Mouse (Mus musculus) cerebellum, adult 11-12 months (tissue): ENCODE results near the gene Vangl1.
"Not testable (repeated sequence)": the region's sequence is repeated elsewhere in the genome, so short reads cannot be mapped to it uniquely, and the experiment has no call there.

Source experiments
- DNase-seq: peaks from one replicate; pipeline ENCODE4 v3.0.0; 2022

The Vangl1 gene

DNA sequence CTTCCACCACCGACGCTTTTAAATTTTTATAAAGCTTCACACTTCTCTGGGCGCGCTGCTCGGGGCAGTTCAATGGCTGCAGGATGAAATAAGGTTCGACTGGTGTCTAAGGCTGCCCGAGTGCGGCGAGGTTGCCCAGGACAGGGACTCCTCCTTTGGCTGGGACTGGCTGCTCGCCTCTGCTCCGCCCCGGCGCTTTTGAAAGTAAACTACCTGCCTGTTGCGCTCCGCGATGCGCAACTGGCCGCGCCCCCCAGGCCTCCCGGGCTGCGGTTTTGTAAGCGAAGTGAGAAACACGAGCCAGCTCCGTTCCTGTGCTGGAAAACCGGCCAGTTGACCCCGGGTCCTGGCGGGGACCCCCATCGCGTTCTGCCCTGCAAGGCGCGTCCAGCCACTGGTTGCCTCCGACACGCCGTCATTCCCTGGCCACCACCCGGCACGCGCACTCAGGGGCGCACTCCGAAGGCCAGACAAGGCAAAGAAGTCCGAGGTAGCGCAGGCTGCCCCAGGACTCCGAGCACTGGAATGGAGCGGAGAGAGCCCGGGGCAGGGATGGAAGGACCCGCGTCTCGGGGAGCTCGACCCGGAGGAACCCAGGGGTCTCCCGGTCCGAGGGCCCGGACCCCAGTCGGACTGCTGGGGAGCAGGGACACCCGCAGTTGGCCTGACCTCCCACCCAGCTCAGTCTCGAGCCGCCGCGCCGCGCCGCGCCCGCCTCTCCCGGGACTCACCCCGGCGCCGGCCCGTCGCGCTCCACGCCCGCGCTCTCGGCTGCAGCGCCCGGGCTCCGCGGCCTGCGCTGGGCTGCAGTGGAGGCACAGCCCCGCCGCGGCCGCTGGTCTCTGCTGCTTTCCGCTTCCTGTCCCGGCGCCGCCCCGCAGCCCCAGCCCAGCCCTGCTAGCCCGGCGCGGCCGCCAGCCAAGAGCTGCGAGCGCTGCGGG is at the start of gene Vangl1:
Vangl1 (minus strand) TSS at position 913 of the 941 bp plus-strand sequence.
- DNase-seq: peak; percentile 14

DNA sequence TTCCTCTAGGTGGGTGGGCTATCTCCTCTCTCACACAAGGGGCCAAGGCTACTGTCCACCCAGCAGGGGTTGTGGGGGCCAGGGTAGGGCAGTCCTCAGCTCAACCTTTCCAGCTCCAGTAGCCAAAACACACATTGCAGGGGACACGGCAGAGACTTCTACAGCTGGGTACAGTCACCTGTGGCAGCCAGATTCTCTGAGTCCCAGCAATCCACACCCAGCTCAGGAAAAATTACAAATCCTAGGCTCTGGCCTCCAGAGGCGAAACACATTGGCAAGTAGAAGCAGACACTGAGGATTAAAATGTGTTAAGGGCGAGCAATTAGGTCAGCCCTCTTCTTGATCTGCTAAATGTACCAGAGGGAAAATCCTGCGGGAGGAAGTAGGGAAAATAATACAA is 49.1 kb upstream of the Vangl1 start:
- DNase-seq: no peak

DNA sequence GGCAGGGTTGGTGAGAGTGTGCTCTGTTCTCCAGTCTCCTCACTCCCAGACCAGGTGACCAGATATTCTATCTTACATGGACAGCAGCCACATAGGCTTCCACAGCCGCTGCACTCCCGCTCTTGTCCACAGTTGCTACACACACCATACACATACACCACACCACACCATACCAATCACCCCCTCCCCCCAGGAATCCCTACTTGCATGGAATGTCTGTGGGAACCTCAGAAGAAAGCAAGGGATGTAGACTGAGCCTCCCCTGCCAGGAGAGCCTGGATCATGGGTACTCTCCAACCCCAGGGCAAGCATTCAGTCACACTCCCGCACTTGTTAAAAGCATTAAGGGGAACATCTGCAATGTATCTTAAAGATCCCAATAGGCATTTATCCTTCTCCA is 48.4 kb upstream of the Vangl1 start:
- DNase-seq: no peak

DNA sequence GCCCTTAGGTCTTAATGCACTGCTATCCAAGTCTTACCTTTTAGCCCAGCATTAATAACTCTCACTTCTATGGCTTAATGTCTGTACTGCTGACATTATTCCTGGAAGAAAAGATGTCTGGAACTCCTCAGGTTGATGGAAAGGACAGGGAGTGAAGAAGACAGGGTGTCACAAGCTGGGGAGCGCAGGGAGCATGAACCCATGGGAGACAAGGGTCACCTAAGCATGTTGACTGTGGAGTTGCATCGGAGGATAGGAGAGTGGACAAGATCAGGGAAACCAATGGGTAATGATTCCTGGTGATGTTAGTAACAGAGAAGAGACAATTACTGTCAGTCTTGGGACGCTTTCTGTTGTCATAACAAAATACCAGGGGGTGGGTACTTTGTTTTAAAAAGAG is 46.4 kb upstream of the Vangl1 start:
- no peak for DNase-seq

DNA sequence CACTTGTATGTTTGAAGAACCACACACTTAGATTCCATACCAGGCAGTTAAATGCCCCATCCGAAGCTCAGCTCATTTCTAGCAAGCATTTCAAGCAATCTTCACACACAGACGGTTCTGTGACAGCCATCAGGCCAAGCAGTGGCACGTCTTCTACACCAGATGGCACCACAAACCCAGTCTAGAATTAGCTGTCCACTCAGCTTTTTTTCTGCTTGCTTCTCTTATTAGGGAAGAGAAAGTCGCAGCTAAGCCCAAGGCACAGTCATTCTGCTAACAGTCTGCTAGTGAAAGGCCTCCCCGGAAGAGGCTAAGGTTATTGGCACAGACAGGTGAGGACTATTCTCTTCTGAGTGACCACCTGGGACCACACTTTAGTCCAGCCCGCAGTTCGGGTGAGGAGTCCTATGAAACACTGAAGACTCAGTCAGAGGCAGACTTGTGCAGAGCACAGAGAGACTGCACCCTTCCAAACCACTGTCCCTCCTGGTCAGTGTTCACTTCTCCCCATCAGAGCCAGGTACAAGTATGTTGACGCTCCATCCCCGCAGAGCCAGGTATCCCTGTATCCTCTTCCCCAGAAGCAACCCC is 45.0 kb upstream of the Vangl1 start:
- no peak for DNase-seq

DNA sequence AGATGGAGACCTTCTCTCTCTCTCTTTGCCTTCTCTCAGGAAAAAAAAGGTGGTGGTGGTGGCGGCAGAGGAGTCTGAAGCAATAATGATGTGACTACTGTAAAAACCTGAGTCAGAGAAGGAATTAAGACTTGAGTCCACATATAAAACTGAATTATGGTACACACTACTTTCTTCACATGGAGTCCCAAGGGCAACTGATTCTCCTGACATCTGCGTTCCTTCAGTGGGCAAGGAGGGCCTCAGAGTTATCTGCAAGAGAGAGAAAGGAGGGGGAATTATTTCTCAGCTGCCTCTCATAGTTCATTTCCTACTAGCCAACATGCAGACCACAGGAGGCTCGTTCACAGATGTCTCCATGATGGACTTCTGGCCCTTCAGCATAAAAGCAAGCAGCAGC is 40.1 kb upstream of the Vangl1 start:
- no peak for DNase-seq

DNA sequence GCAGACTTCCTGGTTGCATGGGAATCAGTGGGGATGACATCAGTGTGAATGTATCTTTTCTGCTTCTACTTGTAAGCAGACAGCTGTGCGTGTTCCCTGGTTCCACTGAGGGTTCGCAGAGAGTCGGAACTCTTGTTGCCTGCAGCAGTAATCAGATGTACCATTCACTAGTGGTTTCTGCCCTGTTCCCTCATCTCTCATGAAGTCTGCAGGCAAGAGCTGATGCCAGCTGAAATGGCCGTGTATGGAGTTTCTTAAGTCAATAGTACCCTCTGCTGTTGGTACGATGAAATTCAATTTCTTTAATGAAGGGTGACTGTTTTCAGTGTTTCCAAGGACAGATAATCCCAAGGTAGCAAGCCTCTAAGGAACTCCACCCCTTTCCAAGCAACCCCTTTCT is 38.4 kb upstream of the Vangl1 start:
- peak; percentile 5 for DNase-seq

DNA sequence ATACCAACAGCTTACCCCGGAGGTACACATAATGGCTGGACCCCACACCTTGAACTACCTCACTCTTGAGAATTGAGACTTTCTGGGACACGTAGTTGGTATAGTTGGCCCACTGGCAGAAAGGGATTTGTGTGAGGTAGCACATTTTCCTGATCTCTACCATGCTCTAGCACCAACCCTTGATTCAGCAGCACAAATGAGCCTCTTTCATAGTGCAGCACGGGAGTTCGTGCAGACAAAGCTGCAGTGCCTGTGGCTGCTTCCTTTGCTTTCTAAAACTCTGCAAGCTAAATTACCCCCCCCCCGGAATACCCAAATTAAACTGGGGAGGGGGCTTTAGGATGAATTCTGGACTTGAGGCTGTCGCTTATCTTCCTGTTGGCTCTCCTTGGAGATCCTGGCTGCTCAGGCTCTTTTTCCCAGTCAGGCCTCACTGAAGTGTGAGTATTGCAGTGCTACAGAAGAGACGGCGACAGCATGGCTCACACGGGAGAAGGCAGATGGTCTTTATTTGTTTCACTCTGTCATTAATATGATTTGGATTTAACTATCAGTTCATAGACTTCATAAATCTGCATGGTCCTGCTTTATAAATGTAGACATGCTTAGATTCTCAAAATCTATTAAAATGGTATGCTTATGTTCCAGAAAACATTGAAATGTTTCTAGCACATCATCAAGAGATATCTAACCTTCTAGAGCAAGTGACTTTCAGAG is 27.1 kb upstream of the Vangl1 start:
- DNase-seq: no peak

DNA sequence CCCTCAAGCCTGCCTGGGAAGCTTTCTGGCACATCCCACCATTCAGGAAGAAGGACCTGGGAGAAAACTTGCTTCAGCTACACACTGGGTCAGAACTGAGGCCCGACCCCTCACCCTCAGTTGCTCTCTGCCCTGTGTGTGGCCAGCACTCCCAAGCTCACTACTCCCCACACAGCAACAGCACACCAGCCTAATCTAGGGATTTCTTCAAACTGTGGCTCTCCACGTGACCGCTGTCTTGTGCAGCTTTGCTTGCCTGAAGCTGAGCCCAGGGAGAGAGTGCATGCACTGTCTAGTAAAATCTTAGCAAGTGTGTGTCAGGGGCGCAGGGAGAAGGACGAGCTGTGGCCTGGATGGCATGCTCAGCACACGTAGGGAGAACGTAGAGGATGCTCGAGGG is 18.3 kb upstream of the Vangl1 start:
- DNase-seq: no peak

DNA sequence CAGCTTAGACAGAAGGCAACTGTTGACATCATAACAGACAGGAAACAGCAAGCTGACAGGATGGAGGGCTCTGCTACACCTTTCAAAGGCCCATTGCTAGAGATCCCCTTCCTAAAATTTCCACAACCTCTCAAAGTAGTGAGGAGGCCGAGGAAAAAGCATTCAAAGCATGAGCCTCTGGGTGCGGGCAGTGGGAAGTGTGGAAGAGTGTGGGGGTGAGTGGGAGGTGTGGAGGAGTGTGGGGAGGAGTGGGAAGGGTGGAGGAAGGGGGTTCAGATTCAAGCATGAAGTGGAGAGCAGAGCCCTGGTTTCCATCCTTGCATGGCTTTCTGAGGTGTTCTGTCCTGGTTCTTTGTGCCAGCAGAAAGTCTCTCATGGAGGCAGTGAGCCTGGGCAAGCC is 13.8 kb upstream of the Vangl1 start:
- no peak for DNase-seq

DNA sequence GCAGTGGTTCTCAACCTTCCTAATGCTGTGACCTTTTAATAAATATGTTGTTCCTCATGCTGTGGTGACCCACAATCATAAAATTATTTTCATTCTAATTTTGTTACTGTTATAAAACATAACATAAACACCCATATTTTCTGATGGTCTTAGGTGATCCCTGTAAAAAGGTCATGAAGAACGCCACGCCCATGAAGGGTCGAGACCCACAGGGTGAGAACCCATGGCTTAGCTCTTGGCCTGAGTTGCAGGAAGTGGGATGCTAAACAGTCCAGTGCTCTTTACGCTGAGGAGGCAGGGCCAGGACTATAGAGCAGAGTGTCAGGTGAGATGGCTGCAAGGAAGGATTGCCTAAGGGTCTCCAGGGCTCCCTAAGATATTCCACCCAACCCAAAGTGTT is 10.2 kb upstream of the Vangl1 start:
- no peak for DNase-seq

DNA sequence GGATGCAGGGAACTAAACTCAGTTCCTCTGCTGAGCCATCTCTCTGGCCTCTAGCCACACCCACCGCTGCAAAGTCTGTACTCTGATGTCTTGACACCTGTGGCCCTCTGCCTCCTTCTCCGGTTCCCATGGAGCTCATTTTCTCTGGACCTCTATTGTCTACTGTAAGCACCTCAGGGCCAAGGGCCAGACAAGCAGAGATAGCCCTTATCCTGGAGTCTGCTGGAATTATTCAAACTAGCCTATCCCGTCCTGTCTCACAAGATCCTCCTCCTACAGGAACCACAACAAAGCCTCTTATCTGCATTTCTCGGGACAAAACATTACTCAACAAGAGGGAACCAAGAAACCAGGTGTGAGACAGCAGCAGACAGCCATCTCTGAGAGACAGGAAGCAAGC is 9.8 kb upstream of the Vangl1 start:
- DNase-seq: no peak

DNA sequence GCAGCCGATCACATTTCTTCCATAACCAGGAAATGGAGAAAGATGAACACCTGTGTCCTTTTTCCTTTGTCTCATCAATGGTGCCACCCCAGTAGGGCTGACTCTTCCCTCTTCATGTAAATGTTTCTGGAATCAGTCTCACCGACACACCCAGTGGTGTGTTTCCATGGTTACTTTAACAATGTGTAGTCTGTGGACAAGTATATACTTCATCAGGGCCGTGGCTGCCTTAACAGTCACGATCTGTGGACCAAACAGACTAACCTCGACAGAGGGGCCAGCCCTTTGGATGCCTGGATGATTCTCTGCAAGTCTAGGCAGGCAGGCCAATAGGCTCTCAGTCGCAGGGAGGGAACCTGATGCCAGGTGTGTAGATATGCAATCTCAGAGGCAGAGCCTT is 8.4 kb upstream of the Vangl1 start:
- no peak for DNase-seq

DNA sequence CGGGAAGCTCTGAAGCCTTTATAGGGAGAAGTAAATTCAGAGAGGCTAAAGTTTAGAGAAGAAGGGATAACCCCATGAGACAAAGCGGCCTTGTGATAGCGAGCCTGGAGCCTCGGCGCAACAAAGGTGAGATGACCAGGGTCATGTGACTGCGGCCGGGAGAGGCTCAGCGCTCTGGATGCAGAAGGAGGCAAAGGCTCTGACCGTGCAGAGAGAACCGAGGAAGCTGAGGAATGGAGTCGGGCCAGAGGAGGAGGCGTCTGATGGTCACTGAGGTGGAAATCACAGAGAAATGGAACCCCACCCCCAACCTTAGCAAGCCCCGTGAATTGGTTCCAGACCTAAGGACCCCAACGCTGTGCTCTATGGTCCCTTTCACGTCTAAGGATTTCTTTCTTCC is 7.8 kb upstream of the Vangl1 start:
- no peak for DNase-seq

DNA sequence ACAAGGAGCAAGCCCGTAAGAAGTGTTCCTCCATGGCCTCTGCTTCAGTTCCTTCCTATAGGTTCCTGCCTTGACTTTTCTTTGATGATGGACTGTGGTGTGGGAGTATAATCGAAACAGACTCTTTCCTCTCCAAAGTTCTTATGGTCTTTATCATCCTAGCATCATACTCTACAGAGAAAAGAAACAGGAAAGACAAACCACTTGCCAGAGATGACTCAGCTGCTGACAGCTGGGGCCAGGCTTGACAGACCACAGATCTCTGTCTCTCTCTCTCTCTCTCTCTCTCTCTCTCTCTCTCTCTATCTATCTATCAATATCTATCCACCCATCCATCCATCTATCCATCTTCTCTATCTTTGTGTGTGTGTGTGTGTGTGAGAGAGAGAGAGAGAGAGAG is 6.8 kb upstream of the Vangl1 start:
- DNase-seq: no peak

DNA sequence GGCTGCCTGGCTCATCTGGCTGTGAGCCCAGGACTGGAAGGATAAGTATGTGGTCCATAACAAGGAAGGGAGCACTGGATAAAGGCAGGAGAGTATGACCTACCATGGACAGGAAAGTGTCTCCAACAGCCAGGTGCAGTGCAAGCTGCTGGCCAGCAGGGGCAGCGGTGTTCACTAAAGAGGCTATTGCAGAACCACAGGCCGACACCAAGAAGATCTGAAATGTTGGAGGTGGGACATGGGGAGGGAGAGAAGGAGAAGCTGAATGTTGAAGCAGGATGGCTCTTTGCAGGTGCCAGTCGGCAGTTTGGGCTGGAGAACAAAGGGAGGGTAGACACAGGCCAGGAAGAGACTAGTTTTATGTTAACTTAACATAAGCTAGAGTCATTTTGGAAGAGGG is 6.3 kb upstream of the Vangl1 start:
- DNase-seq: no peak

DNA sequence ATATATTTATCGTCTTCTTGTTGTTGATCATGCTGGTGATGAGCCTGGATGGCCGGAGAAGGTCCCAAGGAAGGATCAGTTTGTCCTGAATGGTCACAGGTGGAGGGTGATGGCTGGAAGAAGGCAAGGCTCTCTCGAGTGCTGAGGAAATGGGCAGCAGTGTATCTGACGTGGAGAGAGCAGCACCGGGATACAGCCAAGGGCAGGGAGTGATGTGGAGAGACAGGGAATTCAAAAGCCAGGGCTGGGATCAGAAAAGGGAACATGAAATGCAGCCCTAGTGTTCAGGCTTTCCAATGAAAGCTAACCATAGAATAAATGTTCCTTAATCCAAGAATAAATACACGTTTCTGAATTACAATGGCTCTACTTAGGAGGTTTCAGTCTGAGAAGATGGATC is 4.4 kb upstream of the Vangl1 start:
- DNase-seq: no peak

DNA sequence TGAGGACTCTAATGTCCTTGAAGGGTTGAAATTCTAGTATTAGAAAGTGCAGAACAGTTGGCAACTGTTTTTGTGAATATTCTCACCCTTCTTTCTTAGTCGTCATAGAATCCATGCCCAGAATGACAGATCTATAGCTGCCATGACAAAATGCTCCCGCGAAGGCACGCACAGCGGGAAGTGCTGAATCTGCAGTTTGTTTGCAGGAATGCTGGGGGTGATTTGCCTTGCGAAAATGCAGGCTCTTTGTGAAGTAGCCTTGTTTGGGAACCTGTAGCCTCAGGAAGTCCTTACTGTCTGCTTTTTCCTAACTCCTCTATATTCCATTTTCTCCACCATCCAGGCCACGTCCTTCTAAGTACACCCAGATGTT is 951 bp upstream of the Vangl1 start:
- no peak for DNase-seq

DNA sequence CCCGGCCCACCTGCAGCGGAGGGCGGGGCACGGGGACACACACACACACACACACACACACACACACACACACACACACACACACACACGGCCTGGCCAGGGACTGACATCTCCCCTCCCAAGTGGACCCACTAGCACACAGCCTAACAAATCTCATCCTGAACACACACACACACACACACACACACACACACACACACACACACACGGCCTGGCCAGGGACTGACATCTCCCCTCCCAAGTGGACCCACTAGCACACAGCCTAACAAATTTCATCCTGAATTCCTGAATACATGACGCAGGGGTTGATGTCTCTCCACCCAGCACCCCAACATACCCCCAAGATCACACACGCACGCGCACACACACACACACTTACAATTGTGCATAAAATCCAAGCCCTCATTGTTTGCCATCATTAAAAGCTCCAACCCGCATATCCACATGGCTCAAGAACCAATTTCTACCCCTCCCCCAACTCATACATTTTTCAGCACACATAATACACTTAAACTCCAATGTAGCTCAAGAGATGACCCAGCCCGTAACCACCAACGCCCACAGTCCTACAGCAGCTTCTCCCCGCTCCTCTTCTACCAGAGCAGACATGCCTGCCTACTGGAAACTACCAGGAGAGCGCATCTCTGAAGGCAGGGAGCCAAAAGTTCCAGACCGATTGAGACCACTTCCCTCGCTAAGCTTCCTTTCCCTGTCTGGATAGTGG is 403 bp upstream of the Vangl1 start:
- not testable (repeated sequence) for DNase-seq

DNA sequence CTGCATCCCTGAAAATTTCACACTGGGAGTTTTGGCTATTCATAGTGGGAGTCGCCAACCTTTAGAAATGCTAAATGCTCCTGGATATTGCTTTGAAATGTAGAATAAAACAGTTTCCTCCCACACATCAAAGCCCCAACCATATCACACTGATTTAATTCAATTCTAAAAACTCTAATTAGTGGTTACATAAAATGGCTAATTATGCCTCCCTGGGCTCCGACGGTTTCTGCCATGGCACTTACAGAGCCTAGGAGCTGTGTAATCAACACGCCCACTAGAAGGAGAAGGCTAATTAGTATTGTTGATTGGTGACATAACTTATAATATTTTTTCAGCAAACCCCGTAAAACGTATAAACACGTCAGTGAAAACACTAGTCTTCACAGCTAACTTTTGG is 1.4 kb downstream of the Vangl1 start:
- no peak for DNase-seq

DNA sequence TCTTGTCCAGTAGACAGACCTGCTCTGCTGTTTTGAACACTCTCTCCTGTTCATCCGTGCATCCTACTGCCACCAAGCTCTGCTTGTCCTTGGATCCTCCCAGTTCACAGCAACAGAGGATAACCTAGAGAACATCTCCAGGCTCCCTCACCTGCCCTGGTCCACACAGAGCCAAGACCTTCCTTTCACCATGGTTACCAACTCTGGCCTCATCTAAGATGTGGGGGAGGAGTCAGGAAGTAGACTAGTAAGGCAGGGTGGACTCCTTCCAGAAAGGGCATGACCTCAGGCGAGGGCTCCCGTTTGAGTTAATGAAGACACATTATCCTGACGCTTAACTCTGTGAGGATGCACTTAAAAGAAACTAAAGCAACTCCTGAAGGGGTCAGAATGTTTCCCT is 4.5 kb downstream of the Vangl1 start:
- no peak for DNase-seq

DNA sequence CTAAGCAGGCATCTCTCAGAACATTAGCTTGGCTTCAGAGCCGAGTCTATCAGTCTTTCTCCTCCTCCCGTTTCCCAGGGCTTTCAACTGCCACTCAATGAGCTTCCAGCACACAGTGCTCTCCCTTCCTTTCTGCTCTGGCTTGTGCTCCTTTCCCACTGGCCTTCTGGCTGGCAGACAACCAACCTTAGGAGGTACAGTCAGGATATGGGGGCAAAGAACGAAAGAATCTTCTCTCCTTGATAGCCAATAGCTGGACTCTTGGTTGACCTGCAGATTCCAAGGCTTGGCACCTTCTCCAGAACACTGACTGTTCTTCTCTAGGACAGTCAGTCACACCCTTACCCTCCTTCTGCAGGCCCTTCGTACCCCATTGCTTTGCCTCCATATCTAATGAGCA is 5.3 kb downstream of the Vangl1 start:
- DNase-seq: no peak

DNA sequence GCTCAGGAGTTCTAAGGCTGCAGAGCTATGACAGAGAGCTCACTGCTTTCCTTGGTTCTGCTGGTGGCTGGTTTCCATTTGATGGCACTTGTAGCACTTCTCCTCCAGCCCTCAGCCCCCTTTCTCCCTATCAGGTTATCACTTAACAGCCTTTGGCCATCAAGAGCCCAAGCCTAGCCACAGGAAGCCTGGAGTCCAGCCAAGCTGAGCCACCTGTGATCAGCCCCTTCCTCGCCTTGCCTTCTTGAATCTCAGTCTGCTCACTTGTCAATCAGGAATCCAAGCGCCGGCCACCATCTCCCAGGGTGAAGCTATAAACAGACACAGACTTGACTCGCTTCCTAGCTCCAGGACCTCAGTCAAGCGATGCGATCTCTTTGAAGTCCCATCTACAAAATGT is 6.0 kb downstream of the Vangl1 start:
- DNase-seq: no peak
